Mouse (Mus musculus) cerebellum, postnatal 4 days (tissue): ENCODE data around the gene Gm20388.
"Not testable (repeated sequence)": the region's sequence is repeated elsewhere in the genome, so short reads cannot be mapped to it uniquely, and the experiment has no call there.

Experiments used
- DNase-seq, 2 experiments: peaks; one replicate each; pipeline ENCODE4 v3.0.0; 2022; ENCODE audit warnings: low spot score in 2 of 2, mixed read lengths in 1 of 2

Gm20388 gene

DNA sequence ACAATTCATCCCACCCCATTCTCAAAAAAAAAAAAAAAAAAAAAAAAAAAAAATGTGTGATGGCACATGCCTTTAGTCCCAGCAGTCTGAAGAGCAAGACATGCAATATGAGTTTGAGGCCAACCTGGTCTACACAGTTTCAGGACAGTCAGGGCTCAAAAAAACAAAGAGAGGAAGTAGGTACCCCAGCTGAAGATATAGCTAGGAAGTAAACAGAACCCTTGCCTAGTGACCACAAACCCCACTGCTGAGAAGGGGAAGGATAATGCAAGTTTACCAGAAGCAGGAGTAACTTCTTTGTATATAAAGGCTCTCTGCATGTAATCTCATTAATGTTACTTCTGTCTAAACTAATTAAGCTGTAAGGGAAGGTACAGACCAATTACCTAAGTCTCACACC is 3122.1 kb downstream of the Gm20388 start:
- DNase-seq = no peak

GRCm38 (mm10) chr8:123033431-123033830 is 3122.8 kb downstream of the Gm20388 start:
- no peak for DNase-seq

DNA sequence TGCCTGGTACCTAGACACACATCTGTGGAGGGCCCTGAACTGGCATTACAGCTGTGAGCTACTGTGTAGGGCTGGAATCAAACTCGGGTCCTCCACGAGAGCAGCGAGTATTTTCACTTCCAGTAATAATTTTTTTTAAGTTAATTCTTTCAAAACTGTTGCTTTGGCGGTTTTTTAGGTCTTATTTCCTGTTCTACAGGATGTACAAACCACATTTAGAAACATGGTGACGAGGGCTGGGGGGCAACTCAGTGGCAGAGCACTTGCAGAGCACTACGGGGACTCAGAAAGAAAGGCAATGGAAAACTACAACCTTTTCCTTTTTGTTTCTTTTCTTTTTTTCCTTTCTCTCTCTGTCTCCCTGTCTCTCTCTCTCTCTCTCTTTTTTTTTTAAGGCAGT is 3123.5 kb downstream of the Gm20388 start:
- no peak for DNase-seq

DNA sequence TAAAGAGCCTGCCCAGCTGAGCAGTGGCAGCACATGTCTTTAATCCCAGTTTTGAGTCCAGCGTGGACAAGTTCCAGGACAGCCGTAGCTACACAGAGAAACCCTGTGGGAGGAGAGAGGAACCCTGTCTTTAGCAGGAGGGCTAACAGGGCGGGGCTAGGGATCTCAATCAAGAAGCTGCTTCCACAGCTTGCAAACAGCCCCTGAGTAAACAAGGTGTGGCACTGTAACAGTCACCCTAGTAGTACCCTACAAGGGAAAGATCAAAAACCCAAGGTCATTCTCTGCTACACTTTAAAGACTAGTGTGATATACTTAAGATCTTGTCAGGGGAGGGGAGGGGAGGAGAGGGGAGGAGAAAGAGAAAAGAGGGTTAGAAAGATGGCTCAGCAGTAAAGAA is 3126.3 kb downstream of the Gm20388 start:
- no peak for DNase-seq

DNA sequence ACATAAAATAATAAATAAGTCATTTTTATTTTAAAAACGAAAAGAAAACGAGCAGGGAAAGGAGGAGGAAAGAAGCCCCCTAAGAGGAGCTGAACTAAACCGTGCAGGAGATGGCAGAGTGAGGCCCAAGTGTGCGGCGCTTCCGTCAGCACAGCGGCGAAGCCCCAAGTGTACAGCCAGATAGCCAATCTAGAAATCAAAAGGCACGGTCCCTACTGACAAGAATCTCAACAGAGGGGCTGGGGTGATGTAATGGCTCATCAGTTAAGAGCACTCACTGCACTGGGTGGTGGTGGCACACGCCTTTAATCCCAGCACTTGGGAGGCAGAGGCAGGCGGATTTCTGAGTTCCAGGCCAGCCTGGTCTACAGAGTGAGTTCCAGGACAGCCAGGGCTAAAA is 3126.8 kb downstream of the Gm20388 start:
- DNase-seq = no peak

- DNase-seq = no peak
These were observed 3127.7 kb downstream of the Gm20388 start for GRCm38 (mm10) chr8:123038351-123038750.

DNA sequence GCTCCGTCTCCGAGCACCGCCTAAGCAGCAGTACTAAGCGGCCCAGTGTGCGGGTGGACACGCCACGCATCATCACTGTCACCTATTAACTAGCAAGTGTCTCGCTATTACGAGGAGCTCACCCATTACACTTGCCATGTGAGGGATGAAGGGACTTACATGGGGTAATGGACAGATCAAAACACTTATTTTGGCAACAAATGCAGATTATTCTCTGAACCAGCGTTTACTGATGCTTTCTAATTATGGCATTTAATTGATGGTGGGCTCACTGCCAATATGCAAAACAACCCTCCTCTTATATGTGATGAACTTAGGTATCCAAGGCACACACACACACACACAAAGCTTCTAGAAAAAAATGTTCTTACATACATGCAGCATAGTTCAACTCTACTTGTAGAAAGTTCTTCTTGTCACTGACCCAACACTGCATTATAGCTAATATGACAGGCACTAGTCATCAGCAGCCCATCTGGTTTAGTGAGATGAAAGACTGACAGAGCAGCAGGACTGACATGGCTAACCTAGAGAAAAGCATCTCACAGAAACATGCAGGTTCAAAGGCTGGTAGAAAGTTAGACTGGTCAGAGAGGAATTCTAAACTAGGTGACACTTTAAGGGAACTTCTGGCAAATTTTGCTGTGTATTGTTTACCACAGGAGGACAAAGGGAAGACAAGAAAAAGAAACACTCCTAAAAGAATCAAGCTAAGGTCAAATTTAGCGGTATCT is 3128.9 kb downstream of the Gm20388 start:
- DNase-seq = no peak

- no peak for DNase-seq
These were observed 3129.5 kb downstream of the Gm20388 start for GRCm38 (mm10) chr8:123040110-123040650.

DNA sequence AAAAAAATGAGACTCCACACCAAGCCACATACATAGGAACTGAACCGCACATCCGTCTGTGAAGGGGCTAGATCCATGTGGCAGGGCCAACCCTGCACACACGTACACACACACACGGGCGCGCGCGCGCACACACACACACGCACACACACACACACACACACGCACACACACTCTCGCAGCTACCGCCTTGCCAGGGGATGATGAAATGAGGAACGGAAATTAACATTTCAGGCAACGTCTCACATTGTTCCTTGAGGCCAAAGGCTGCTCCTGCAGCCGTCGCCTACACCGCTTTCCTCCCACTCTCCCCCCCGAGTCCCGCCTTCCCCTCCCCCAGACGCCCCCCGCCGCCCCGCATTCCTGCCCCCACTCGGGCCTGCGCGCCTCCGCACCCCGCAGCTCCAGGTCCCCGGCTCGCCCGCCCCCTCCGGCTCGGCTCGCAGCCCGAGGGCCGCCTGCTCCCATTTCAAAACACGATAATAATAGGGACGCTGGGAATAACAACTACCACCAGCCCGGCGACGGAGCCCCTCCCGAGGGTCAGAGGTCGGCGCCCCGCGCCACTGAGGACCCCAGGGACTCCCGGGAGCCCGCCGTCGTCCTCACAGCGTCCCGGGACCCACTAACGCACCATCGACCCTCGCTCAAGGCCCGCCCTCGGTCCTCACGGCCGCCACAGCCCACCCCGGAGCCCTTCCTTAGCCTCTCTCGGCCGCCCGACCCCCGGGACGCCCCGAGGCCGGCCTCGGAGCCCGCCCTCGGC is 3130.6 kb downstream of the Gm20388 start:
- DNase-seq = peak; percentile 26 to 43

- no peak for DNase-seq
These were observed 3131.1 kb downstream of the Gm20388 start for GRCm38 (mm10) chr8:123041774-123042105.

GRCm38 (mm10) chr8:123042158-123042973 is 3131.7 kb downstream of the Gm20388 start, which contains the start of gene Ankrd11:
TSS of gene Ankrd11 (minus strand) at chr8:123042277.
- peak; percentile 99 to 100 for DNase-seq

- DNase-seq = no peak
These were observed 3132.5 kb downstream of the Gm20388 start for GRCm38 (mm10) chr8:123042974-123043625.

GRCm38 (mm10) chr8:123043941-123044340 is 3133.3 kb downstream of the Gm20388 start:
- no peak for DNase-seq

DNA sequence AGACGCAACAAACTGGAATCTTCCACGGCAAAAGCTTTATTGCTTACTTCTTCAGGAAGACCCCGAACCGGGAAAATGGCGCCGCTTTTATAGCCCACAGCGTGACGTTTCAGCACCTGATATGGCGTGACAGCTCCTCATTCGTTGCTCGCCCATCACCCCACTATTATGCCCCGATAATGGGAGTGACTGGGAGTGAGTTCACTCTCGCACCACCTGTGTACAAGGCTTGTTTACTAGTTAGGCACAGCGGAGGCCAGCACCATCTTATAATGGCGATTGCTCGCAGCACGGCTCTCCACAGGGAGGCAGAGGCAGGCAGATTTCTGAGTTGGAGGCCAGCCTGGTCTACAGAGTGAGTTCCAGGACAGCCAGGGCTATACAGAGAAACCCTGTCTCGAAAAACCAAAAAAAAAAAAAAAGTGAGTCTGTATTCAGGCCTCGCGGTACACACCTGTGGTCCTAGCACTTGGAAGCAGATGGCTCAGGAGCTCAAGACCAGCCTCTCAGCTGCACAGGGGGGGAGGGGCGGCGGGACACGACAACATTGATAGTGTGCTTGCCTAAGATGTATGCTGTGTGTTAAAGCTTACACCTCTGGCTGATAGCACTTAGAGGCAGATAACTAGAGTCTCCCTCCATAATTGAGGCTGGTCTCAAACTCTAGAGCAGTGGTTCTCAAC is 3134.2 kb downstream of the Gm20388 start:
- not testable (repeated sequence) for DNase-seq

DNA sequence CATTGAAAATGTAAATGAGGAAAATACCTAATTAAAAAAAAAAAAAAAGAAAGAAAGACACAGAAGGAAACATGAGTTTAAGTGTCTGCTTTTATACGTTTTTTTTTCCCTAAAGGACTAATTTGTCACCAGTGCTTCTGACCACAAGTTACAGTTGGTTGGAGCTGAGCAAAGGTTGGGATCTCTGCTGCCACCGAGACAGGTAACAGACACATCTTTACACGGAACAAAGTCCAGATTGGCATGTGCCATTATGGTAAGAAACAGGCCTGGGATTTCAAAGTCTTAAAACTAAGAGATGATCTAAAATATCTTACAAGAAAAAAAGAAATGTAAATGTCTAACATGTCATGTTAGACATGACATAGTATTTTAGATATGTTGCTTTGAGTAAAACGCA is 3136.1 kb downstream of the Gm20388 start:
- DNase-seq = no peak

DNA sequence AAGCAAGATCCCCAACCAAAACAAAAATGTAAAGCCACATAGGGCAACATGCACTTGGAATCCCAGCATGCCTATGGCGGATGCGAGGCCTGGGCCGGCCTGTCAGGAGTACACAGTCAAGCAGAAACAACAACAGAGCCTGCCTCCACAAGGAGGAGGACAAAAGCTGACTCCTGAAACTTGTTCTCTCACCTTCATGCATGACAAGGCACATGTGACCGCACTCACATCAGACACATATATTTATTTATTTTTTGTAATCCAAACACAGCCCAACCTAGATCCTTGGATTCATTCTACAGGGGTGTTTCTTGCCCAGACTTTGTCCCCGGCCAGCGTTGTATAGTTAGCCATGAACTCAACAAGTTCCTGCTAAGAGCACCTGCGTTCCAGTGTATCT is 3137.2 kb downstream of the Gm20388 start:
- no peak for DNase-seq

DNA sequence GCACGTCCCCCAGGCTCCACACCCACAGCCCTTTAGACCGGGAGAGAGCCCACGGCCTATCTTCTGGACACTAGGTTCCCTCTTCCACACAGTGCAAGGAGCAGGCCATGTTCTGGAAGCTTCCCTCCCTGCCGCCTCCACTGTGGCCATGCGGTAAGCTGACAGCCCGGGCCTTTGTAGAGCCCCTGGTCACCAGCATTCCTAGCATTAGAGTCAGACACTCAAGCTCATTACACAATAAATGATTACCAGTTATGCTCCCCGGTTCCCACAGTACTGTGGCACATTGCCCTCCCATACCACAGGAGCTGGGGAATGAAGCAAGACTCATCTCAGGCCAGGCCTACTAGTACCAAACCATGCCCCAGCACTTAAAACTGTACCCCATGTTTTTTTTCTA is 3137.8 kb downstream of the Gm20388 start:
- no peak for DNase-seq

GRCm38 (mm10) chr8:123051458-123051857 is 3140.8 kb downstream of the Gm20388 start:
- DNase-seq = no peak

DNA sequence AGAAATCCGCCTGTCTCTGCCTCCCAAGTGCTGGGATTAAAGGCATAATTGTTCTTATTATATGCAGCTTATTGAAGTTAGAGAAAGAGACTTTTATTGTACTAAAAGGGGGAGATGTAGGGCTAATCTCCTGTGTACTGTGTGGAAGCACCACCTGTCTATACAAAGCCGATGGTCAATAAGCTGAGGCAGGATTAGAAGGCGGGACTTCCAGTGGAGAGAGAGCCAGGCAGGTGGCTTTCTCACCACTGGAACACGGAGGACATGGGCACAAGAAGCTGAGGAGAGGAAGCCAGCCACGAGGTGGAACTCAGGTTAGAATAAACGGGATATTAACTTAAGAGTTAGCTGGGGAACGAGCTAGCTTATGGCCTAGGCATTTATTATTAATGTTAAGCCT is 3152.1 kb downstream of the Gm20388 start, which contains the start of gene Spg7:
Spg7 (plus strand) TSS at position 222 of the 400 bp plus-strand sequence.
- no peak for DNase-seq

DNA sequence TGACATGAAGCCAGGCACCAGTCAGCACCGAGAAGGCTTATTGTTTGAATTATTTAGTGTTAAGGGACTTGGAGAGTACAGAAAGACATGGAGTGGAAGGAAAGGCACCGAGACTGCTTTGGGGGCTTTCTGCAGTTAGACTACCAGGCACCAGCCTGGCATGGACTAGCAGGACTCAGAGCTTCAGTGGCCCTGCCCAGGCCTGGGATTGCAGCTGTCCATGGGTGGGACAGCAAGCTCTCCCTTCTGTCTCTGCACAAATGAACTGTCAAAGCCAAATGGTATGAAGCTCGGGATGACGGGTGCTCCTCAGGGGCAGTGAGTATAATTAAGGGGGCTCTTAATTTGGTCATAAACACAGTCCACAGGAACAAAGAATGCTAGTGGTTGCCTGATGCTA is 3153.4 kb downstream of the Gm20388 start:
- DNase-seq = no peak

- peak in 1 of 2 experiments; percentile 13 for DNase-seq
These were observed 3154.2 kb downstream of the Gm20388 start for GRCm38 (mm10) chr8:123064809-123065213.
